Mouse (Mus musculus) small intestine, adult 2 months (tissue): Measurements from ENCODE around the gene Nsun4.

Experiments
- CTCF ChIP-seq: fragments of 200-500 bp; IDR thresholded peaks from 2 replicates; pipeline ENCODE4 v1.5.1; 2012; ENCODE audit warnings: low read depth, mild to moderate bottlenecking, control low read depth, inconsistent platforms, low read length, moderate library complexity, mixed read lengths; ENCODE audit not compliant: insufficient replicate concordance, insufficient read length; ENCODE audit errors: extremely low read depth
- POLR2A ChIP-seq: fragments of 200-500 bp; IDR thresholded peaks from 2 replicates; pipeline ENCODE4 v1.6.1; 2012; ENCODE audit warnings: low read depth, mild to moderate bottlenecking, control low read depth, inconsistent platforms, low read length, moderate library complexity

GRCm38 (mm10) chr4:115994662-115995375 is 58.9 kb downstream of the Nsun4 start:
- TF ChIP-seq POLR2A (no peak), CTCF (no peak)
